Mouse (Mus musculus) intestine, embryonic 16.5 days (tissue): ENCODE data around the gene Ddc. TPM values are rescaled to one million over a fixed set of nuclear protein-coding genes. Genes with fewer than 3 reads are reported as not detected.

Experiments used
- ATAC-seq: fragments of 200-750 bp; cut with Nextera tagmentation; 2 replicates; pipeline ENCODE4 v1.8.0; 2017; ENCODE audit warnings: moderate TSS enrichment, moderate library complexity
- H3K27ac ChIP-seq: fragments of 300-500 bp; sonication (generic); 2 replicates; pipeline ENCODE4 v1.5.1; 2014; ENCODE audit warnings: mild to moderate bottlenecking, low read length
- H3K27me3 ChIP-seq: fragments of 300-500 bp; sonication (generic); replicated peaks from 2 replicates; pipeline ENCODE4 v1.6.1; 2014; ENCODE audit warnings: low read length, control low read depth, mixed read lengths; ENCODE audit not compliant: control insufficient read depth, insufficient read depth
- H3K36me3 ChIP-seq: fragments of 300-500 bp; sonication (generic); 2 replicates; pipeline ENCODE4 v1.6.1; 2014; ENCODE audit warnings: low read length, control low read depth; ENCODE audit not compliant: control insufficient read depth, insufficient read depth
- H3K4me1 ChIP-seq: fragments of 300-500 bp; sonication (generic); 2 replicates; pipeline ENCODE4 v1.6.1; 2014; ENCODE audit warnings: low read length, control low read depth, mixed read lengths; ENCODE audit not compliant: control insufficient read depth, insufficient read depth
- H3K4me2 ChIP-seq: fragments of 300-500 bp; sonication (generic); 2 replicates; pipeline ENCODE4 v1.6.1; 2014; ENCODE audit warnings: low read depth, low read length, control low read depth
- H3K4me3 ChIP-seq: fragments of 300-500 bp; sonication (generic); 2 replicates; pipeline ENCODE4 v1.5.1; 2014; ENCODE audit warnings: mild to moderate bottlenecking, low read length
- H3K9ac ChIP-seq: fragments of 300-500 bp; sonication (generic); 2 replicates; pipeline ENCODE4 v1.6.1; 2014; ENCODE audit warnings: low read depth, low read length
- H3K9me3 ChIP-seq: fragments of 300-500 bp; sonication (generic); 2 replicates; pipeline ENCODE4 v1.6.1; 2016; ENCODE audit warnings: low read length, control low read depth; ENCODE audit not compliant: control insufficient read depth
- WGBS: fragments of 180-500 bp; shearing (Covaris S2); extraction: QIAGEN DNeasy Blood & Tissue Kit; methylation state at CpG from one replicate; pipeline ENCODE4 v1.1.7; 2014; 5-methylcytosine and 5-hydroxymethylcytosine counted together
- polyA plus RNA-seq: library from polyadenylated mRNA; unstranded; fragments of >200 nt; fragmentation: Nextera tagmentation; extraction: Ambion mirVana; gene quantifications from 2 replicates; pipeline ENCODE4 v1.2.1, GENCODE M21; 2015

Gene Ddc
- polyA plus RNA-seq, 1 experiment from 2014 or later: 44.0 TPM

DNA sequence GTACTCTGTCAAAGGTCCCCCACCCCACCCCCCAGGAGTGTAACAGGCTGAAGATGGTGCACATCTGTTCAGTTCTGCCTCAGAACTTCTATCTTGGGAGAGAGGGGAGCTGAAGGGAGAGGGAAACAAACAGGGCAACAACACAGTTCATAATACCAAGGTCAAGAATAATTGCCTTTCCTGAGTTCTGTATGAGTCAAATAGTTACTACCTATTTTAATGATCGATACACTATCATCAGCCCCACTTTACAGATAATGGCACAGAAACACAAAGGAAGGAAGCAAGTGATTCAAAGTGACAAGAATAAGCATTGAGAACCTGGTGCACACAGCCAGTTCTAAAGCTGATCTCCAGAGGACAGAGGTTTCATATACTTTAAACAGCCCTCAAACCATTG is 40.6 kb upstream of the Ddc start:
- Histone ChIP-seq H3K9me3 (no peaks in the 10 kb centered on the region), H3K4me2 (no peak overlapping the region), H3K4me3 (no peak overlapping the region), H3K27ac (no peak overlapping the region), H3K4me1 (peaks cover 6% of the 10 kb centered on the region; the same call in 1 of the 2 replicates), H3K27me3 (no peaks in the 10 kb centered on the region), H3K36me3 (0 out of 2 replicates have a peak, but pooled peaks cover 3% of the 10 kb centered on the region), H3K9ac (no peak overlapping the region)
- 79% methylated on average over 1 of the region's 1 CpGs for WGBS
- no peak for ATAC-seq

DNA sequence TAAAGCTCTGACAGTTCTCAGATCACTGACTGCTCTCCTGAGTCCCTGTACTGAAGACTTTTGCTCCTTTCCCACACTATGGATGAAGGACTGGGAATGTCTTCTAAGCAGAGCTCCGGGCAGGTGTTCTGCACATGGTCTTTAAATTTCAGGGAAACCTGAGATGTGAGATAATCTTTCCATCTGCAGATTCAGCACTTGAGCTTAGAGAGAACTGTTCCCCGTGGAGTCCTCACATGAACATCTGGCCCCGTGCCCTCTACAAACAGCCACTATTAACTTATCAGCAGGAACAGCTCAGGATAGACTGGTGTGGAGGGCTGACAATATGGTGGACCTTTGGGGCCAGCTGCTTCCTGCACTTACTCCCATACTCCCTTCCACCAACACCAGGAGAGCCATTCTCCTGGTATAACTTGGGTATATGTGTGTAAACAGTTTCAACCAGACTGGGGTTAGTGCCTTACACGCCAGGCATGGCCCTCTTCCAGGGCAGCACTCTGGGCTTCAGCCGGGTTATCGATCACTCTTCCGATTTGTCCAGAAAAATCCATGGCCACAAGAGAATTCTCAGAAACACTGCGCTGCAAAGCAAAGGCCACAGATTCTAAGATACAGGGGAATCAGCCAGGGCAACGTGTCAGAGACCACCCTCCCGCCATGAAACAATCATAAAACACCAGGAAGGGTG is 39.5 kb upstream of the Ddc start:
- Histone ChIP-seq H3K36me3 (peaks cover 7% of the 10 kb centered on the region; the same call in 1 of the 2 replicates), H3K27ac (no peak overlapping the region), H3K4me2 (no peak overlapping the region), H3K9me3 (no peaks in the 10 kb centered on the region), H3K4me1 (peaks cover under 1% of the 10 kb centered on the region; the same call in 1 of the 2 replicates), H3K27me3 (no peaks in the 10 kb centered on the region), H3K9ac (no peak overlapping the region), H3K4me3 (no peak overlapping the region)
- ATAC-seq: no peak
- WGBS: 81% methylated on average over 10 of the region's 10 CpGs

GRCm38 (mm10) chr11:11934808-11935207 is 36.9 kb upstream of the Ddc start:
- H3K4me2 ChIP-seq: no peak overlapping the region
- no peaks in the 10 kb centered on the region for H3K9me3 ChIP-seq
- ATAC-seq: no peak
- H3K4me3 ChIP-seq: no peak overlapping the region
- no peak overlapping the region for H3K9ac ChIP-seq
- 78% methylated on average over 8 of the region's 8 CpGs for WGBS
- H3K27ac ChIP-seq: no peak overlapping the region
- no peaks in the 10 kb centered on the region for H3K4me1 ChIP-seq
- H3K36me3 ChIP-seq: peaks cover 7% of the 10 kb centered on the region; the same call in 1 of the 2 replicates
- no peaks in the 10 kb centered on the region for H3K27me3 ChIP-seq

DNA sequence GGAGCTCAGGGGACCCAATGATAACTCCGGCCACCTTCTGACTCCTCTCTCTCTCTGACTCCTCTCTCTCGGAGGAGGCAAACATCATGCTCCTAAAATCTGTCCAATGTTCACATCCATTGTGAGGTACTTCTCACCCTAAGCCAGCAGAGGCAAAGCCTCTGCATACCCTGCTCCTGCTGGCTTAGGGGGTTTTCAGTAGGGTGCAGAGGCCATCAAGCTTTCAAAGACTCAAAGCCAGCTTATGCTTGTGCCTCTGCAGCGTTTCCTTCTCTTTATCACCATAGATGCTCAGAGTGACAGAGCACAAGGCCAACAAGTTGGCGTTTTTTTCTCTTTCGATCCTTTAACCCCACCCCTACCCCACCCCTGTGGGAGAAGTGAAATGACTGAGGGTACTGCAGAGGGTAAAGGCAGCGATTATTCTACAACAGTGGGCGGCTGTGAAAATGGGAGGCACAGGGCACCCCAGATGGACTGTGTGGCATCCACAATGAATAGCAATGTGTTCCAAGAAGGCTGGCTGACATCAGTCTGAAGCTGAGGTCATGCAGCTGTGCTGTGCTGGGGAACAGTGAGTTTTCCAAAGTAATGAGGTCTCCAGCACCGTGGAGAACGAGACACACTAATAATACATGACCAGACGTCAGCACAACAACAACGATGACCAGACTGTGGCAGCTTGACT is 34.3 kb upstream of the Ddc start:
- no peak for ATAC-seq
- H3K4me2 ChIP-seq: no peak overlapping the region
- H3K36me3 ChIP-seq: peaks cover 7% of the 10 kb centered on the region; the same call in 1 of the 2 replicates
- H3K27ac ChIP-seq: no peak overlapping the region
- H3K9me3 ChIP-seq: no peaks in the 10 kb centered on the region
- H3K27me3 ChIP-seq: no peaks in the 10 kb centered on the region
- no peaks in the 10 kb centered on the region for H3K4me1 ChIP-seq
- H3K9ac ChIP-seq: no peak overlapping the region
- WGBS: 67% methylated on average over 11 of the region's 11 CpGs
- no peak overlapping the region for H3K4me3 ChIP-seq

- Histone ChIP-seq H3K9ac (no peak overlapping the region), H3K9me3 (no peaks in the 10 kb centered on the region), H3K4me3 (no peak overlapping the region), H3K36me3 (peaks cover 4% of the 10 kb centered on the region; the same call in 1 of the 2 replicates), H3K27me3 (no peaks in the 10 kb centered on the region), H3K4me2 (no peak overlapping the region), H3K4me1 (no peaks in the 10 kb centered on the region), H3K27ac (no peak overlapping the region)
- 76% methylated on average over 5 of the region's 5 CpGs for WGBS
- ATAC-seq: no peak
These were observed 33.7 kb upstream of the Ddc start for GRCm38 (mm10) chr11:11931688-11932087.

DNA sequence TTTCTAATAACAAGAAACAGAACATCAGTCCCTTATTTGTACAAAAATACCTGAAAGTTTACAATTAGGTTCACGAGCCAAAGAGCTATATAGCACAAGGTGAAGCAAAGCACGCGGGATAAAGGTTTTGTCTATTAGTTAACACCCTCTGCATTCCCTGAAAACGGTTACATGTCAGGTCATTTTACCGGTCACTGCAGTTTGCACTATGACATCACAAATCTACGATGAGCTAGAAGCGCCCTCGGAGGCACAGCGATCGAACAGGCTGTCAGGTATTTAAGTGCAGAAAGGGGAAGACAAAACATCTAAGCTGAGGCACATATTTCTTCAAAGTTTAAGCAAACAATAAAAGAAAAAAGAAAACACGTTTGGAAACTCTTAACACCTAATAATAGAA is 32.6 kb upstream of the Ddc start:
- H3K4me3 ChIP-seq: no peak overlapping the region
- 87% methylated on average over 11 of the region's 11 CpGs for WGBS
- H3K9ac ChIP-seq: no peak overlapping the region
- peaks cover 4% of the 10 kb centered on the region; the same call in 1 of the 2 replicates for H3K36me3 ChIP-seq
- no peaks in the 10 kb centered on the region for H3K9me3 ChIP-seq
- H3K27me3 ChIP-seq: no peaks in the 10 kb centered on the region
- H3K4me1 ChIP-seq: no peaks in the 10 kb centered on the region
- H3K27ac ChIP-seq: no peak overlapping the region
- ATAC-seq: no peak
- no peak overlapping the region for H3K4me2 ChIP-seq

DNA sequence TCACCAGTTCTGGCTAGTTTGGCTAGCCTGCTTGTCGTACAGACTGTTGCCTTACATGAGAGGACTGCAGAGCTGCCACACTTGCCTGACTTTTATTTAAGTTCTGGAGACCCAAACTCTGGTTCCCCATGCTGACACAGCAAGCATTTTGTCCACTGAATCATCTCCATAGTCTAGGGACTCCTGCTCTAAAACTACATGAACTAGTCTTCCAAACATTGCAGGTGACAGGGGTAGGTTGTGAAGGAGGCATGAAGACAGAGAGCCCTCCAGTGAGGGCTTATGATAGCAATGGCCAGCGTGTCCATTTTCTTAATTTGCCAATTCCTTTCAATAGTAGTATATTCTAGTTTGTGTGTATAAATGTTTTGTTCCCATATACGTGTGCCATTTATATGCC is 31.1 kb upstream of the Ddc start:
- Histone ChIP-seq H3K9ac (no peak overlapping the region), H3K27ac (no peak overlapping the region), H3K4me3 (no peak overlapping the region), H3K4me2 (no peak overlapping the region), H3K9me3 (no peaks in the 10 kb centered on the region), H3K36me3 (peaks cover 4% of the 10 kb centered on the region; the same call in 1 of the 2 replicates), H3K4me1 (no peaks in the 10 kb centered on the region), H3K27me3 (no peaks in the 10 kb centered on the region)
- WGBS: 92% methylated on average over 3 of the region's 3 CpGs
- no peak for ATAC-seq

GRCm38 (mm10) chr11:11928586-11928985 is 30.6 kb upstream of the Ddc start:
- H3K9ac ChIP-seq: no peak overlapping the region
- 86% methylated on average over 2 of the region's 2 CpGs for WGBS
- H3K4me2 ChIP-seq: no peak overlapping the region
- H3K4me3 ChIP-seq: no peak overlapping the region
- no peaks in the 10 kb centered on the region for H3K9me3 ChIP-seq
- ATAC-seq: no peak; the same call in 1 of the 2 replicates
- no peaks in the 10 kb centered on the region for H3K4me1 ChIP-seq
- peaks cover 4% of the 10 kb centered on the region; the same call in 1 of the 2 replicates for H3K36me3 ChIP-seq
- H3K27ac ChIP-seq: no peak overlapping the region
- H3K27me3 ChIP-seq: no peaks in the 10 kb centered on the region

- Histone ChIP-seq H3K4me3 (no peak overlapping the region), H3K27ac (no peak overlapping the region), H3K4me2 (no peak overlapping the region), H3K27me3 (no peaks in the 10 kb centered on the region), H3K36me3 (no peaks in the 10 kb centered on the region), H3K9me3 (no peaks in the 10 kb centered on the region), H3K9ac (no peak overlapping the region), H3K4me1 (no peaks in the 10 kb centered on the region)
- 62% methylated on average over 3 of the region's 3 CpGs for WGBS
- no peak for ATAC-seq
These were observed 26.0 kb upstream of the Ddc start for GRCm38 (mm10) chr11:11923900-11924299.
